Mouse (Mus musculus): ENCODE data around the gene Atg16l1. TPM values are rescaled to one million over a fixed set of nuclear protein-coding genes. Genes with fewer than 3 reads are reported as not detected.
A peak's percentile ranks its signal among the peaks of the same experiment; 100 is the strongest.

Gene Atg16l1
- 63.4 and 77.1 TPM in 2 replicates for total RNA-seq (2012; rRNA removed)

GRCm38 (mm10) chr1:87755641-87756470 is at the start of gene Atg16l1:
Atg16l1 (plus strand) TSS chr1:87755870.
- H3K36me3 ChIP-seq (ENCODE audit: control insufficient read depth, insufficient read depth, low read length, poor library complexity, severe bottlenecking) = peaks cover 6% of the 10 kb centered on the region
- H3K4me3 ChIP-seq (ENCODE audit: insufficient read depth in 1 of 2, low read depth in 1 of 2, low read length in 2 of 2, poor library complexity in 1 of 2, severe bottlenecking in 1 of 2) = peak within 1 kb of the TSS; percentile 77 to 100
- H3K27ac ChIP-seq (ENCODE audit: insufficient read depth, low read depth, low read length, poor library complexity, severe bottlenecking) = peak within 1 kb of the TSS; percentile 75
- peak within 1 kb of the TSS; percentile 100 for H3K9ac ChIP-seq (ENCODE audit: insufficient read depth, low read depth, low read length, poor library complexity, severe bottlenecking)
- H3K4me1 ChIP-seq (ENCODE audit: control insufficient read depth in 2 of 2, insufficient read depth in 2 of 2, low read length in 2 of 2, poor library complexity in 1 of 2) = peaks cover 0 to 5% of the 10 kb centered on the region in 2 experiments; a peak in 2 of 4 replicates
- in situ Hi-C loops (cut with MboI; ENCODE audit: low sequenced_read_pairs in 2 of 2, unreplicated experiment in 2 of 2) = no loop called here
- DNase-seq (ENCODE audit: low read depth, low spot score) = peak; percentile 88
- TF ChIP-seq HCFC1 (IDR thresholded peaks at IDR 0.05; ENCODE audit: borderline replicate concordance, insufficient read depth, low read length) = peak; percentile 63
- TF ChIP-seq ZC3H11A (IDR thresholded peaks at IDR 0.05; ENCODE audit: borderline replicate concordance, low read depth, low read length) = no peak
- TF ChIP-seq CHD2 (IDR thresholded peaks at IDR 0.05; ENCODE audit: low read depth, low read length) = no peak
- peak; percentile 90 for TF ChIP-seq ZNF384 (IDR thresholded peaks at IDR 0.05; ENCODE audit: low read depth, low read length)
- TF ChIP-seq MAFK (IDR thresholded peaks at IDR 0.05; ENCODE audit: insufficient read depth, low read depth, low read length) = no peak
- H3K9me3 ChIP-seq (ENCODE audit: control insufficient read depth, insufficient read depth, low read depth, low read length) = no peaks in the 10 kb centered on the region

- no peak overlapping the region for H3K27ac ChIP-seq (ENCODE audit: insufficient read depth, low read depth, low read length, poor library complexity, severe bottlenecking)
- no peaks in the 10 kb centered on the region for H3K4me1 ChIP-seq (ENCODE audit: control insufficient read depth in 2 of 2, insufficient read depth in 2 of 2, low read length in 2 of 2, poor library complexity in 1 of 2)
- no peak overlapping the region for H3K9ac ChIP-seq (ENCODE audit: insufficient read depth, low read depth, low read length, poor library complexity, severe bottlenecking)
- in situ Hi-C loops (cut with MboI; ENCODE audit: low sequenced_read_pairs in 2 of 2, unreplicated experiment in 2 of 2) = no loop called here
- DNase-seq (ENCODE audit: low read depth, low spot score) = no peak
- TF ChIP-seq ZNF384 (IDR thresholded peaks at IDR 0.05; ENCODE audit: low read depth, low read length) (no peak), HCFC1 (IDR thresholded peaks at IDR 0.05; ENCODE audit: borderline replicate concordance, insufficient read depth, low read length) (no peak), MAFK (IDR thresholded peaks at IDR 0.05; ENCODE audit: insufficient read depth, low read depth, low read length) (no peak), ZC3H11A (IDR thresholded peaks at IDR 0.05; ENCODE audit: borderline replicate concordance, low read depth, low read length) (no peak), CHD2 (IDR thresholded peaks at IDR 0.05; ENCODE audit: low read depth, low read length) (no peak)
- no peaks in the 10 kb centered on the region for H3K9me3 ChIP-seq (ENCODE audit: control insufficient read depth, insufficient read depth, low read depth, low read length)
- H3K4me3 ChIP-seq (ENCODE audit: insufficient read depth in 1 of 2, low read depth in 1 of 2, low read length in 2 of 2, poor library complexity in 1 of 2, severe bottlenecking in 1 of 2) = no peak overlapping the region
- peaks cover 80% of the 10 kb centered on the region for H3K36me3 ChIP-seq (ENCODE audit: control insufficient read depth, insufficient read depth, low read length, poor library complexity, severe bottlenecking)
These were observed 49.3 kb upstream of the Atg16l1 start for GRCm38 (mm10) chr1:87706361-87706760.

- Histone ChIP-seq H3K4me1 (ENCODE audit: control insufficient read depth in 2 of 2, insufficient read depth in 2 of 2, low read length in 2 of 2, poor library complexity in 1 of 2) (no peaks in the 10 kb centered on the region), H3K9me3 (ENCODE audit: control insufficient read depth, insufficient read depth, low read depth, low read length) (no peaks in the 10 kb centered on the region), H3K36me3 (ENCODE audit: control insufficient read depth, insufficient read depth, low read length, poor library complexity, severe bottlenecking) (peaks cover 84% of the 10 kb centered on the region), H3K27ac (ENCODE audit: insufficient read depth, low read depth, low read length, poor library complexity, severe bottlenecking) (no peak overlapping the region), H3K9ac (ENCODE audit: insufficient read depth, low read depth, low read length, poor library complexity, severe bottlenecking) (no peak overlapping the region), H3K4me3 (ENCODE audit: insufficient read depth in 1 of 2, low read depth in 1 of 2, low read length in 2 of 2, poor library complexity in 1 of 2, severe bottlenecking in 1 of 2) (no peak overlapping the region)
- no peak for DNase-seq (ENCODE audit: low read depth, low spot score)
- in situ Hi-C loops (cut with MboI; ENCODE audit: low sequenced_read_pairs in 2 of 2, unreplicated experiment in 2 of 2) = no loop called here
- TF ChIP-seq ZC3H11A (IDR thresholded peaks at IDR 0.05; ENCODE audit: borderline replicate concordance, low read depth, low read length) = no peak
- no peak for TF ChIP-seq MAFK (IDR thresholded peaks at IDR 0.05; ENCODE audit: insufficient read depth, low read depth, low read length)
- no peak for TF ChIP-seq ZNF384 (IDR thresholded peaks at IDR 0.05; ENCODE audit: low read depth, low read length)
- TF ChIP-seq CHD2 (IDR thresholded peaks at IDR 0.05; ENCODE audit: low read depth, low read length) = no peak
- TF ChIP-seq HCFC1 (IDR thresholded peaks at IDR 0.05; ENCODE audit: borderline replicate concordance, insufficient read depth, low read length) = no peak
These were observed 46.6 kb upstream of the Atg16l1 start for GRCm38 (mm10) chr1:87709020-87709419.

GRCm38 (mm10) chr1:87709661-87710270 is 45.9 kb upstream of the Atg16l1 start:
- H3K36me3 ChIP-seq (ENCODE audit: control insufficient read depth, insufficient read depth, low read length, poor library complexity, severe bottlenecking) = peaks cover 82% of the 10 kb centered on the region
- TF ChIP-seq MAFK (IDR thresholded peaks at IDR 0.05; ENCODE audit: insufficient read depth, low read depth, low read length) (no peak), ZC3H11A (IDR thresholded peaks at IDR 0.05; ENCODE audit: borderline replicate concordance, low read depth, low read length) (no peak), HCFC1 (IDR thresholded peaks at IDR 0.05; ENCODE audit: borderline replicate concordance, insufficient read depth, low read length) (no peak), CHD2 (IDR thresholded peaks at IDR 0.05; ENCODE audit: low read depth, low read length) (no peak), ZNF384 (IDR thresholded peaks at IDR 0.05; ENCODE audit: low read depth, low read length) (no peak)
- no peaks in the 10 kb centered on the region for H3K9me3 ChIP-seq (ENCODE audit: control insufficient read depth, insufficient read depth, low read depth, low read length)
- no peaks in the 10 kb centered on the region for H3K4me1 ChIP-seq (ENCODE audit: control insufficient read depth in 2 of 2, insufficient read depth in 2 of 2, low read length in 2 of 2, poor library complexity in 1 of 2)
- in situ Hi-C loops (cut with MboI; ENCODE audit: low sequenced_read_pairs in 2 of 2, unreplicated experiment in 2 of 2) = no loop called here
- H3K27ac ChIP-seq (ENCODE audit: insufficient read depth, low read depth, low read length, poor library complexity, severe bottlenecking) = no peak overlapping the region; the same call in 1 of the 2 replicates
- H3K4me3 ChIP-seq (ENCODE audit: insufficient read depth in 1 of 2, low read depth in 1 of 2, low read length in 2 of 2, poor library complexity in 1 of 2, severe bottlenecking in 1 of 2) = no peak overlapping the region
- no peak overlapping the region for H3K9ac ChIP-seq (ENCODE audit: insufficient read depth, low read depth, low read length, poor library complexity, severe bottlenecking)
- no peak for DNase-seq (ENCODE audit: low read depth, low spot score)
